Mouse (Mus musculus) frontal cortex, adult (tissue): ENCODE results near the gene Cmtm4.
"Not testable (repeated sequence)": the region's sequence is repeated elsewhere in the genome, so short reads cannot be mapped to it uniquely, and the experiment has no call there.

Experiments
- ATAC-seq: cut with Nextera tagmentation; 2 replicates; pipeline ENCODE4 v1.9.2; 2017; ENCODE audit warnings: mild to moderate bottlenecking, moderate library complexity, mixed read lengths; ENCODE audit not compliant: low TSS enrichment

Cmtm4 gene

DNA sequence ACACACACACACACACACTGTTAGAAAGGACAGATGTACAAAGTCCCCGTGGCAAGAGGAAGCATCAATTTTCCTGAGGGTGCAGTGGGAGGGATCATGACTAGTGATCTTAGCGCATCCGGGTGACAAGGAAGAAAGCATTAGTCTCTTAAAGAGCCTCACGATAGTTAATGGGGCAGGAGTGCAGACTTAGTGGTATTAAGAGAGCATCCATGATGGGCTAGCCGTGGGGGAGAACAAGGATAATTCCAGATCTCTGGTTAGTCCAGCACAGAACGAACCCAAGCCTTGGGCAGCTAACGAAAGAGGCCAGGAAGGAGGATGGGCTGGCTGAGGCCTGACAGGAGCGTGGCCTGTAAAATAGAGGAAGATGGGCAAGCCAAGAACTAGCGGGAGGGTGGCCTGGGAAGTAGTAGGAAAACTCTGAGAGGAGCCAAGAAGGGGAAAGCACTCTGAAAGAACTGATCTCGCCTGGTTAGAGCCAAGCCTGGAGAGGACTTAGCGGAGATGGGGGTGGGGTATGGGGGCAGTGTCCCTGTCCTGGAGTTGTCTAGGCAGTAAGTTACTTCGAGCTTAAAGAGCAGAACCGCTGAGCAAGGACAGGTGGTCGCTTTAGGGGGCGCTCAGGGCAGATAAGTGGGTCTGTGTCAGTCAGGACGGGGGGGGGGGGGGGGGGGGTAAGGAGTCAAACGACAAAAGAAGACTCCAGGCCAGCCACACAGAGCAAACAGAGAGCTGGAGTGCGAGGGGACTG is 56.2 kb downstream of the Cmtm4 start, which contains the start of gene Cmtm3:
Gene Cmtm3 (plus strand): TSS at position 182 of the 754 bp plus-strand sequence.
- peak; percentile 5; the same call in 1 of the 2 replicates for ATAC-seq

GRCm38 (mm10) chr8:104337890-104338289 is 57.7 kb downstream of the Cmtm4 start:
- no peak for ATAC-seq

GRCm38 (mm10) chr8:104336806-104337205 is 58.8 kb downstream of the Cmtm4 start:
- no peak for ATAC-seq

GRCm38 (mm10) chr8:104334196-104334595 is 61.4 kb downstream of the Cmtm4 start:
- no peak for ATAC-seq

GRCm38 (mm10) chr8:104333786-104334185 is 61.8 kb downstream of the Cmtm4 start:
- ATAC-seq, result no peak

GRCm38 (mm10) chr8:104332665-104333631 is 62.7 kb downstream of the Cmtm4 start:
- ATAC-seq, result no peak

DNA sequence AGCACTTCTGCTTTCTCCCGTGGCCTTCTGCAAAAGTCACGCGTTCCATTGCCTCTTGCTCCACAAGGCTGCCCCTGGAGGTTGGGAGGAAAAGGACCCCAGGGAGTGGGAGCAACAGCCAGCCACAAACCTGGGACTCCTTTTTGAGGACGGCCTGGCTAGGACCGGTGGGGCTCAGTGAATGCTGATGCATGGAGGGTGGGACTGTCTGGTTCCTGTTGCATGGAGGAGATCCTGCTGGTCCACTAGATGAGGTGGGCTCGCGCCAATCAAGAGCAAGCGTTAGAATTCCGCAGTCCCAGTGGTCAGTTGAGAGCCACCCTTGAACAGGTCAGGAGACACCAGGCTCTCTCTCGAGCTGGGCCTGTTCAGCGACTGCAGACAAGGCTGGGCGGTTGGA is 73.7 kb downstream of the Cmtm4 start, which contains the start of gene Cmtm2b:
Gene Cmtm2b (plus strand): TSS at position 301 of the 400 bp plus-strand sequence.
- ATAC-seq, result not testable (repeated sequence)

DNA sequence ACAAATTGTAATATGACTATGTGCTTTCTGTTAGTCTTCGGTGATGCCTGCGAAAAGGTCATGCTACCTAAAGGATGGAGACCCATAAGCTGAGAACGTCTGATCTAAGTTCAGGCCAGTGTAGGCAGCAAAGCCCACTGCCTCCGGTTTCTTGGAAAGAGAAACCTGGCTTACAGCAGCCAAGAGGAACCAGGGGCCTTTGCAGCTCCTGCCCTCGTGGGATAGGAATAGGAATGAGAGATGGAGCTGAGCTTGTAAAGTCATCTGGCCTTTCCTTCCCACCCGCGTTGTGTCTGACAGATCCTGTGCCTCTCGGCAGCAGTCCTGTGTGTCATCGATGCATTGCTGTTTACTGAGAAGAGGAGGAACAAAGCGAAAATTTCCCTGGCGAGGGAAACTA is 74.3 kb downstream of the Cmtm4 start, which contains the start of gene Gm11020:
Gene Gm11020 (plus strand): TSS at position 301 of the 400 bp plus-strand sequence.
- not testable (repeated sequence) for ATAC-seq

- ATAC-seq, result no peak
These were observed 82.3 kb downstream of the Cmtm4 start for GRCm38 (mm10) chr8:104313311-104313710.

DNA sequence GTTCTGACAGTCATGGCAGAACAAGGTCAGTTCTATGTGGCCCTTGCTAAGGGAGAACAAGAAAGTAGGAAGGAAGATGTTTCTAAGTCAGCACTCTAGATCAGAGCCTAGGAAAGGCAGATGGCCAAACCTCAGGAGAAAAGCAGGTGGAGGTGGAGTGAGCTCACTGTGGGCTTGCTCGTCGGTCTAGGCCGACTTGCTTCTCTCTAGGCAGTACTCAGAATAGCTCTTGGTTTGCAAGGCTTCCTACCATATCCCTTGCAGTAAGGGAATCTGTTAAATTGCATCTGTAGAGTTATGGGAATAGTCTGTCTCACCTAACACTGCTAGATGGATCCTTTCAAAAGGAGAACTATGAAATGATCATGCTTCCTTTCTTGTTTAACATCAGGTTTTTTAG is 83.6 kb downstream of the Cmtm4 start:
- peak; percentile 81 for ATAC-seq

- not testable (repeated sequence) for ATAC-seq
These were observed 86.0 kb downstream of the Cmtm4 start, which contains the start of the genes Gm45711 and Cmtm1 for GRCm38 (mm10) chr8:104309441-104310155. TSS of gene Gm45711 (minus strand) at chr8:104310081. TSS of gene Cmtm1 (minus strand) at chr8:104310145.

- ATAC-seq, result not testable (repeated sequence)
These were observed 87.3 kb downstream of the Cmtm4 start for GRCm38 (mm10) chr8:104308341-104308740.

GRCm38 (mm10) chr8:104304962-104305361 is 90.6 kb downstream of the Cmtm4 start:
- ATAC-seq, result no peak

GRCm38 (mm10) chr8:104302536-104302935 is 93.1 kb downstream of the Cmtm4 start:
- not testable (repeated sequence) for ATAC-seq

DNA sequence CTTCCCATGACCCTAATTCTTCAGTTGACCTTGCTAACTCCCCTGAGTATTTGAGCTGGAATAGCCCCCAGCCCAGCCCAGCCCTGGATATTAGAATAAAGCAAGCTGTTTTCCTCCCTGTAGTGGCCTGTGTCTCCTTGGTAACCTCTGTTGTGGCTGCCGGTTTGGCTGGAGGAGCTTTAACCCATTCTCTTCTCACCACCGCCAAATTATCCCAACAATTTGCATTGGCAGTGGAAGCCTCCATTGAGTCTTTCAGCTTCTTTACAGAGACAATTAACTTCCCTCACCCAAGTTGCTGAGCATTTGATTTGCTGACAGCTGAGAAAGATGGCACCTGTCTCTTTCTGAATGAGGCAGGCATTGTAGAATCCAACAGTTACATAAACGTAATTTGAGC is 94.0 kb downstream of the Cmtm4 start:
- ATAC-seq, result not testable (repeated sequence)
